Mouse (Mus musculus) embryonic facial prominence, embryonic 15.5 days (tissue): ENCODE measurements around the gene Tyro3. TPM values are rescaled to one million over a fixed set of nuclear protein-coding genes. Genes with fewer than 3 reads are reported as not detected.
A peak's percentile ranks its signal among the peaks of the same experiment; 100 is the strongest.

Experiments used
- ATAC-seq: fragments of 200-750 bp; cut with Nextera tagmentation; 2 replicates; pipeline ENCODE4 v1.8.0; 2017; ENCODE audit warnings: low read depth, moderate TSS enrichment; ENCODE audit not compliant: insufficient number of reproducible peaks, low FRiP score, low TSS enrichment
- H3K27ac ChIP-seq: fragments of 300-500 bp; sonication (generic); replicated peaks from 2 replicates; pipeline ENCODE4 v1.5.1; 2015; ENCODE audit warnings: mild to moderate bottlenecking, inconsistent platforms
- H3K27me3 ChIP-seq: fragments of 300-500 bp; sonication (generic); 2 replicates; pipeline ENCODE4 v1.6.1; 2015; ENCODE audit warnings: inconsistent platforms
- H3K36me3 ChIP-seq: fragments of 300-500 bp; sonication (generic); 2 replicates; pipeline ENCODE4 v1.6.1; 2015; ENCODE audit warnings: mild to moderate bottlenecking, inconsistent platforms
- H3K4me1 ChIP-seq: fragments of 300-500 bp; sonication (generic); 2 replicates; pipeline ENCODE4 v1.6.1; 2015; ENCODE audit warnings: inconsistent platforms
- H3K4me2 ChIP-seq: fragments of 300-500 bp; sonication (generic); replicated peaks from 2 replicates; pipeline ENCODE4 v1.6.1; 2015; ENCODE audit warnings: mild to moderate bottlenecking, inconsistent platforms
- H3K4me3 ChIP-seq: fragments of 300-500 bp; sonication (generic); replicated peaks from 2 replicates; pipeline ENCODE4 v1.5.1; 2015; ENCODE audit warnings: mild to moderate bottlenecking, inconsistent platforms
- H3K9ac ChIP-seq: fragments of 300-500 bp; sonication (generic); 2 replicates; pipeline ENCODE4 v1.6.1; 2015; ENCODE audit warnings: inconsistent platforms
- H3K9me3 ChIP-seq: fragments of 300-500 bp; sonication (generic); replicated peaks from 2 replicates; pipeline ENCODE4 v1.6.1; 2016; ENCODE audit warnings: inconsistent platforms
- WGBS: fragments of 180-500 bp; shearing (Covaris S2); methylation state at CpG from one replicate; pipeline ENCODE4 v1.1.7; 2015; 5-methylcytosine and 5-hydroxymethylcytosine counted together
- polyA plus RNA-seq: library from polyadenylated mRNA; unstranded; fragments of >200 nt; fragmentation: Nextera tagmentation; extraction: Ambion mirVana; gene quantifications from 2 replicates; pipeline ENCODE4 v1.2.1, GENCODE M21; 2015

Tyro3 gene
- 31.2 and 31.8 TPM in 2 replicates for polyA plus RNA-seq

GRCm38 (mm10) chr2:119797279-119797783 is at the start of gene Tyro3:
Gene Tyro3, plus strand, starts transcription at chr2:119797733.
- 56% methylated on average over 5 of the region's 5 CpGs for WGBS

DNA sequence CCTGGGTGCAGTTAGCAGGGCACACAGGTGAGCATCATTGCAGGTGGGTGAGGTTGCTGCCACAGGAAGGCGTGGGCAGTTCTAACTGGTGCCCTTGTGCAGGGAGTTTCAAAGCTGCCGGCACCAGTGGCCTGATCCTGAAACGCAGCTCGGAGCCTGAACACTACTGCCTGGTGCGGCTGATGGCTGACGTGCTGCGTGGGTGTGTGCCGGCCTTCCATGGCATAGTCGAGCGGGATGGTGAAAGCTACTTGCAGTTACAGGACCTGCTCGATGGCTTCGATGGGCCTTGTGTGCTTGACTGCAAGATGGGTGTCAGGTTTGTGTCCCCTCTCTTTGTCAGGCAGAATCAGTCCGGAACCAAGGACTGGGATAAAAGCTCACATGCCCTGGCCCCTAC is 48.3 kb upstream of the Tyro3 start:
- H3K9ac ChIP-seq: no peak overlapping the region
- no peak overlapping the region for H3K4me3 ChIP-seq
- no peaks in the 10 kb centered on the region for H3K9me3 ChIP-seq
- no peak overlapping the region for H3K27ac ChIP-seq
- no peak overlapping the region for H3K4me2 ChIP-seq
- peaks cover 7% of the 10 kb centered on the region for H3K4me1 ChIP-seq
- ATAC-seq: no peak
- no peaks in the 10 kb centered on the region for H3K36me3 ChIP-seq
- peaks cover 79% of the 10 kb centered on the region for H3K27me3 ChIP-seq
- 70% methylated on average over 13 of the region's 13 CpGs for WGBS

More at GRCm38 (mm10) chr2:119797279-119797783, at the start of gene Tyro3:
- H3K27me3 ChIP-seq: peaks cover 18% of the 10 kb centered on the region
- H3K9me3 ChIP-seq: no peaks in the 10 kb centered on the region
- H3K4me2 ChIP-seq: peak within 1 kb of the TSS; percentile 92; the same call in 1 of the 2 replicates
- H3K9ac ChIP-seq: no peak within 1 kb of the TSS
- H3K4me3 ChIP-seq: 0 out of 2 replicates have a peak within 1 kb of the TSS, but pooled peaks have one; percentile 75
- no peak for ATAC-seq
- H3K4me1 ChIP-seq: peaks cover 27% of the 10 kb centered on the region
- no peak within 1 kb of the TSS for H3K27ac ChIP-seq
- H3K36me3 ChIP-seq: no peaks in the 10 kb centered on the region

GRCm38 (mm10) chr2:119757601-119758100 is 39.9 kb upstream of the Tyro3 start:
- H3K4me2 ChIP-seq: peak overlapping the region; percentile 100
- peak overlapping the region; percentile 15; the same call in 1 of the 2 replicates for H3K9ac ChIP-seq
- H3K9me3 ChIP-seq: no peaks in the 10 kb centered on the region
- H3K27me3 ChIP-seq: peaks cover 85% of the 10 kb centered on the region
- no peaks in the 10 kb centered on the region for H3K36me3 ChIP-seq
- WGBS: 4% methylated on average over 30 of the region's 31 CpGs
- H3K4me1 ChIP-seq: peaks cover 19% of the 10 kb centered on the region
- no peak for ATAC-seq
- H3K27ac ChIP-seq: no peak overlapping the region
- peak overlapping the region; percentile 57 for H3K4me3 ChIP-seq

DNA sequence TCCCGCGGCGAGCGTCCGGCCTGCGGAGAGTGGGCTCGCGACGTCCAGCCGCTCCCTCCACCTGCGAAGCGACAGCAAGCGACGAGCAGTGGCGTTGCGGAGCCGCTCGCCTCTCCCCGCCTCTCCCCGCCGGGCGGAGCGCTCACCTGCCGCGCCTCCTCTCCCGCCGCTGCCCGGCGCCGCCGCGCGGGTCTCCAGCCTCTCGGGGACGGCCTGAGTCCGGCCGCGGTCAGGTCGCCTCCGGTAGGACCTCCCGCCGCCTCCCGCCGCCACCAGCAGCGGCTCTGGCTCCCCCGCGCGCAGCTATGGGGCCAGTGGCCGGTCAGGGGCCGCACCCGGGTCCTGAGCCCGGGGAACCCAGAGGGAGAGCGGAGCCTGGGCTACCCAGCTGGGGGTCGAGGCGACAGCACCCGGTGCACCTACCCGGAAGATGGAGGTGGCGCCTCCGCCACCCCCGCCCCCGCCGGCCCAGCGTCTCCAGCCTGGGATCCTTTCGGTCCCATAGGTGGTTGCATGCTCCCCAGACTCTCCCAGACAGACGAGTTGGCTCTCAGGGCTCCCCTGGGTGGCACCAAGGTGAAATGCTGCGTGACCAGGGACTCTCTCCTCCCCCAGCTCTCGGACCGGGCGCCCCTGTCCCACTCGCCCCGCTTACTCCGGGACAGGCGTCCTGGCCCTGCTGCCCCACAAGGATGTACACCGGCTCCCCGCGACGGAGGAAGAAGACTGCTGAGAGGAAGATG is 39.3 kb upstream of the Tyro3 start:
- Histone ChIP-seq H3K27me3 (peaks cover 79% of the 10 kb centered on the region), H3K4me2 (peak overlapping the region; percentile 100), H3K4me1 (peaks cover 19% of the 10 kb centered on the region), H3K27ac (no peak overlapping the region), H3K9me3 (no peaks in the 10 kb centered on the region), H3K9ac (peak overlapping the region; percentile 15; the same call in 1 of the 2 replicates), H3K4me3 (peak overlapping the region; percentile 57), H3K36me3 (peaks cover 1% of the 10 kb centered on the region; the same call in 1 of the 2 replicates)
- ATAC-seq: no peak
- under 1% methylated on average over 72 of the region's 77 CpGs for WGBS

GRCm38 (mm10) chr2:119758844-119759835 is 38.4 kb upstream of the Tyro3 start:
- no peak overlapping the region for H3K9ac ChIP-seq

GRCm38 (mm10) chr2:119760251-119760650 is 37.3 kb upstream of the Tyro3 start, which contains the start of gene Ltk:
Gene Ltk, minus strand, starts transcription at chr2:119760431.
- Histone ChIP-seq H3K4me2 (no peak within 1 kb of the TSS), H3K27ac (no peak within 1 kb of the TSS), H3K27me3 (peaks cover 60% of the 10 kb centered on the region), H3K9me3 (no peaks in the 10 kb centered on the region), H3K9ac (no peak within 1 kb of the TSS), H3K4me3 (peak within 1 kb of the TSS; percentile 57; the same call in 1 of the 2 replicates), H3K36me3 (peaks cover 18% of the 10 kb centered on the region), H3K4me1 (peaks cover 19% of the 10 kb centered on the region)
- WGBS: 8% methylated on average over 9 of the region's 9 CpGs
- no peak for ATAC-seq

More at GRCm38 (mm10) chr2:119758844-119759835, 38.4 kb upstream of the Tyro3 start:
- Histone ChIP-seq H3K4me3 (peak overlapping the region; percentile 57), H3K27ac (no peak overlapping the region), H3K4me2 (peak overlapping the region; percentile 100), H3K4me1 (peaks cover 19% of the 10 kb centered on the region), H3K36me3 (peaks cover 9% of the 10 kb centered on the region), H3K9me3 (no peaks in the 10 kb centered on the region), H3K27me3 (peaks cover 70% of the 10 kb centered on the region)
- 5% methylated on average over 43 of the region's 44 CpGs for WGBS
- ATAC-seq: no peak

GRCm38 (mm10) chr2:119762276-119762675 is 35.3 kb upstream of the Tyro3 start:
- Histone ChIP-seq H3K27me3 (peaks cover 42% of the 10 kb centered on the region), H3K9me3 (no peaks in the 10 kb centered on the region), H3K27ac (no peak overlapping the region), H3K9ac (no peak overlapping the region), H3K36me3 (peaks cover 29% of the 10 kb centered on the region), H3K4me3 (no peak overlapping the region), H3K4me2 (no peak overlapping the region), H3K4me1 (peaks cover 19% of the 10 kb centered on the region)
- no peak for ATAC-seq
- WGBS: 74% methylated on average over 1 of the region's 1 CpGs

GRCm38 (mm10) chr2:119763924-119764323 is 33.6 kb upstream of the Tyro3 start:
- WGBS: 58% methylated on average over 4 of the region's 4 CpGs
- Histone ChIP-seq H3K4me2 (no peak overlapping the region), H3K4me3 (no peak overlapping the region), H3K36me3 (peaks cover 41% of the 10 kb centered on the region), H3K9me3 (no peaks in the 10 kb centered on the region), H3K9ac (no peak overlapping the region), H3K27ac (no peak overlapping the region), H3K27me3 (peaks cover 26% of the 10 kb centered on the region), H3K4me1 (0 out of 2 replicates have a peak, but pooled peaks cover 3% of the 10 kb centered on the region)
- peak; percentile 57; the same call in 1 of the 2 replicates for ATAC-seq

- no peak for ATAC-seq
- 0 out of 2 replicates have a peak, but pooled peaks cover 2% of the 10 kb centered on the region for H3K27me3 ChIP-seq
- WGBS: 91% methylated on average over 6 of the region's 6 CpGs
- H3K4me2 ChIP-seq: no peak overlapping the region
- no peaks in the 10 kb centered on the region for H3K9me3 ChIP-seq
- H3K4me3 ChIP-seq: no peak overlapping the region
- no peak overlapping the region for H3K27ac ChIP-seq
- no peak overlapping the region for H3K9ac ChIP-seq
- H3K36me3 ChIP-seq: peaks cover 73% of the 10 kb centered on the region
- no peaks in the 10 kb centered on the region for H3K4me1 ChIP-seq
These were observed 30.3 kb upstream of the Tyro3 start for GRCm38 (mm10) chr2:119767246-119767645.

DNA sequence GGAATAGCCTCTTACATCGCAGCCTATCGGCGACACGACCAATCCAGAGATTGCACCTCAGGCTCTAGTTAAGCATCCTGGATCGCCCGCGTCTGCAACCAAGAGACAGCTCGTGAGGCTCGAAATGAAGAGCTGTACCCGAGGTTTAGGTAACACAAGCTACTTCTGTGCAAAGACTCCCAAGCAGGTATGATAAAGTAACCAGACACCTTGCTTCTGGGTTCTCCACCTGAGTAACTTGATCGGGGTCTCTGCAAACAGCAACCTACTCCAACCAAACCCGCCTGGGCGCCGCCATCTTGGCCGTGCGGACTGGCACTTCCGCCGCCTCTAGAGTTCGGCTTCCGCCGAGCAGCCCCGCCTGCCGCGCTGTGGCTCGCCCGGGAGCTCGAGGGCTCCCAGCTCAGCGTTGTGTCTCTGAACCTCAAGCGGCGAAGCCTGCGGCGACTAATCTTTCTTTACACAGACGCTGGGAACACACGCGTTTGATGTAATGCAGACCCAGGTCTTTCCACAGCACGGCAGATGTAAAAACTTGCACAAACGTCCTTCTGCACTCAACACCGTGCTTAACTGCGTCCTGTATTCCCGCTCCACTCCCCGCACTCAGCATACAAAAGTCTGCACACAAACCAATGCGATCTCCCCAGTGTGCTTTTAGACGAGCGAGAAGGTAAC is 10.2 kb upstream of the Tyro3 start, which contains the start of gene Rpap1:
Rpap1 (minus strand) TSS at position 332 of the 678 bp plus-strand sequence.
- H3K27ac ChIP-seq: peak within 1 kb of the TSS; percentile 79
- H3K9ac ChIP-seq: peak within 1 kb of the TSS; percentile 57
- peak; percentile 92 for ATAC-seq
- no peaks in the 10 kb centered on the region for H3K27me3 ChIP-seq
- H3K4me2 ChIP-seq: peak within 1 kb of the TSS; percentile 64
- peaks cover 16% of the 10 kb centered on the region for H3K36me3 ChIP-seq
- peak within 1 kb of the TSS; percentile 68 for H3K4me3 ChIP-seq
- WGBS: under 1% methylated on average over 44 of the region's 44 CpGs
- peaks cover 6% of the 10 kb centered on the region; the same call in 1 of the 2 replicates for H3K4me1 ChIP-seq
- no peaks in the 10 kb centered on the region for H3K9me3 ChIP-seq
